Mouse (Mus musculus): ENCODE measurements around the gene Dll4. TPM values are rescaled to one million over a fixed set of nuclear protein-coding genes. Genes with fewer than 3 reads are reported as not detected.

Gene Dll4
- polyA plus RNA-seq, 1 experiment from 2014 or later, result 5.0 TPM

- 60% methylated on average over 7 of the region's 7 CpGs for WGBS
- Histone ChIP-seq H3K9me3 (ENCODE audit: control insufficient read depth, low read length) (no peaks in the 10 kb centered on the region), H3K36me3 (ENCODE audit: control insufficient read depth, insufficient read depth, low read length) (no peaks in the 10 kb centered on the region), H3K27me3 (replicated peaks; ENCODE audit: control insufficient read depth, insufficient read depth, low read length) (peaks cover 21% of the 10 kb centered on the region), H3K4me3 (ENCODE audit: low read depth, low read length) (no peak overlapping the region), H3K27ac (replicated peaks; ENCODE audit: low read depth, low read length) (no peak overlapping the region), H3K4me2 (ENCODE audit: low read depth, low read length) (no peak overlapping the region), H3K4me1 (ENCODE audit: control insufficient read depth, insufficient read depth, low read length) (peaks cover 3% of the 10 kb centered on the region; the same call in 1 of the 2 replicates), H3K9ac (ENCODE audit: low read depth, low read length) (no peak overlapping the region)
- DNase-seq (ENCODE audit: low spot score), result no peak
- ATAC-seq (ENCODE audit: low read depth), result no peak
Observed at GRCm38 (mm10) chr2:119334964-119335525, 9.5 kb downstream of the Dll4 start.

- no peak for ATAC-seq (ENCODE audit: low read depth)
- H3K27ac ChIP-seq (replicated peaks; ENCODE audit: low read depth, low read length), result no peak overlapping the region
- peak overlapping the region; percentile 10; the same call in 1 of the 2 replicates for H3K4me2 ChIP-seq (ENCODE audit: low read depth, low read length)
- WGBS, result 78% methylated on average over 1 of the region's 1 CpGs
- H3K9ac ChIP-seq (ENCODE audit: low read depth, low read length), result no peak overlapping the region
- H3K36me3 ChIP-seq (ENCODE audit: control insufficient read depth, insufficient read depth, low read length), result no peaks in the 10 kb centered on the region
- no peak overlapping the region for H3K4me3 ChIP-seq (ENCODE audit: low read depth, low read length)
- peaks cover 16% of the 10 kb centered on the region for H3K27me3 ChIP-seq (replicated peaks; ENCODE audit: control insufficient read depth, insufficient read depth, low read length)
- H3K9me3 ChIP-seq (ENCODE audit: control insufficient read depth, low read length), result no peaks in the 10 kb centered on the region
- no peak for DNase-seq (ENCODE audit: low spot score)
- H3K4me1 ChIP-seq (ENCODE audit: control insufficient read depth, insufficient read depth, low read length), result peaks cover 3% of the 10 kb centered on the region; the same call in 1 of the 2 replicates
Observed at GRCm38 (mm10) chr2:119335535-119335934, 10.0 kb downstream of the Dll4 start.

- H3K27ac ChIP-seq (replicated peaks; ENCODE audit: low read depth, low read length), result no peak overlapping the region
- H3K27me3 ChIP-seq (replicated peaks; ENCODE audit: control insufficient read depth, insufficient read depth, low read length), result peaks cover 12% of the 10 kb centered on the region
- H3K4me2 ChIP-seq (ENCODE audit: low read depth, low read length), result peak overlapping the region; percentile 10; the same call in 1 of the 2 replicates
- H3K9me3 ChIP-seq (ENCODE audit: control insufficient read depth, low read length), result no peaks in the 10 kb centered on the region
- ATAC-seq (ENCODE audit: low read depth) (no peak), DNase-seq (ENCODE audit: low spot score) (no peak)
- H3K36me3 ChIP-seq (ENCODE audit: control insufficient read depth, insufficient read depth, low read length), result no peaks in the 10 kb centered on the region
- WGBS, result 69% methylated on average over 2 of the region's 2 CpGs
- H3K4me3 ChIP-seq (ENCODE audit: low read depth, low read length), result no peak overlapping the region
- peaks cover 3% of the 10 kb centered on the region; the same call in 1 of the 2 replicates for H3K4me1 ChIP-seq (ENCODE audit: control insufficient read depth, insufficient read depth, low read length)
- H3K9ac ChIP-seq (ENCODE audit: low read depth, low read length), result no peak overlapping the region
Observed at GRCm38 (mm10) chr2:119336002-119336401, 10.4 kb downstream of the Dll4 start.

GRCm38 (mm10) chr2:119336470-119336869, 10.9 kb downstream of the Dll4 start:
- ATAC-seq (ENCODE audit: low read depth), result no peak
- Histone ChIP-seq H3K4me3 (ENCODE audit: low read depth, low read length) (no peak overlapping the region), H3K27ac (replicated peaks; ENCODE audit: low read depth, low read length) (no peak overlapping the region), H3K36me3 (ENCODE audit: control insufficient read depth, insufficient read depth, low read length) (no peaks in the 10 kb centered on the region), H3K4me2 (ENCODE audit: low read depth, low read length) (no peak overlapping the region), H3K9ac (ENCODE audit: low read depth, low read length) (no peak overlapping the region), H3K27me3 (replicated peaks; ENCODE audit: control insufficient read depth, insufficient read depth, low read length) (peaks cover 10% of the 10 kb centered on the region), H3K9me3 (ENCODE audit: control insufficient read depth, low read length) (no peaks in the 10 kb centered on the region), H3K4me1 (ENCODE audit: control insufficient read depth, insufficient read depth, low read length) (peaks cover 3% of the 10 kb centered on the region; the same call in 1 of the 2 replicates)
- no peak for DNase-seq (ENCODE audit: low spot score)
- WGBS, result 62% methylated on average over 10 of the region's 10 CpGs

- 0 out of 2 replicates have a peak, but pooled peaks cover under 1% of the 10 kb centered on the region for H3K27me3 ChIP-seq (replicated peaks; ENCODE audit: control insufficient read depth, insufficient read depth, low read length)
- ATAC-seq (ENCODE audit: low read depth), result peak; percentile 93
- whole genome bisulfite sequencing, result 8% methylated on average over 57 of the region's 60 CpGs
- peak overlapping the region; percentile 84 for H3K4me2 ChIP-seq (ENCODE audit: low read depth, low read length)
- H3K27ac ChIP-seq (replicated peaks; ENCODE audit: low read depth, low read length), result peak overlapping the region; percentile 52; the same call in 1 of the 2 replicates
- peak overlapping the region; percentile 56 for H3K4me3 ChIP-seq (ENCODE audit: low read depth, low read length)
- H3K9ac ChIP-seq (ENCODE audit: low read depth, low read length), result peak overlapping the region; percentile 71
- H3K36me3 ChIP-seq (ENCODE audit: control insufficient read depth, insufficient read depth, low read length), result no peaks in the 10 kb centered on the region
- no peaks in the 10 kb centered on the region for H3K9me3 ChIP-seq (ENCODE audit: control insufficient read depth, low read length)
- H3K4me1 ChIP-seq (ENCODE audit: control insufficient read depth, insufficient read depth, low read length), result peaks cover 3% of the 10 kb centered on the region; the same call in 1 of the 2 replicates
- DNase-seq (ENCODE audit: low spot score), result peak; percentile 85
Observed at GRCm38 (mm10) chr2:119337425-119338265, 12.1 kb downstream of the Dll4 start.

- Histone ChIP-seq H3K9me3 (ENCODE audit: control insufficient read depth, low read length) (no peaks in the 10 kb centered on the region), H3K27ac (replicated peaks; ENCODE audit: low read depth, low read length) (no peak overlapping the region), H3K4me3 (ENCODE audit: low read depth, low read length) (no peak overlapping the region), H3K36me3 (ENCODE audit: control insufficient read depth, insufficient read depth, low read length) (no peaks in the 10 kb centered on the region), H3K9ac (ENCODE audit: low read depth, low read length) (no peak overlapping the region), H3K4me2 (ENCODE audit: low read depth, low read length) (no peak overlapping the region), H3K4me1 (ENCODE audit: control insufficient read depth, insufficient read depth, low read length) (no peaks in the 10 kb centered on the region), H3K27me3 (replicated peaks; ENCODE audit: control insufficient read depth, insufficient read depth, low read length) (no peaks in the 10 kb centered on the region)
- ATAC-seq (ENCODE audit: low read depth) (no peak), DNase-seq (ENCODE audit: low spot score) (no peak)
- 44% methylated on average over 6 of the region's 6 CpGs for WGBS
Observed at GRCm38 (mm10) chr2:119344537-119345138, 19.1 kb downstream of the Dll4 start.

GRCm38 (mm10) chr2:119350555-119351486, 25.2 kb downstream of the Dll4 start, which contains the start of gene Chac1:
TSS of gene Chac1 (plus strand) at chr2:119351229.
- 4% methylated on average over 51 of the region's 58 CpGs for WGBS
- Histone ChIP-seq H3K27me3 (replicated peaks; ENCODE audit: control insufficient read depth, insufficient read depth, low read length) (peaks cover 13% of the 10 kb centered on the region), H3K4me2 (ENCODE audit: low read depth, low read length) (peak within 1 kb of the TSS; percentile 87), H3K9ac (ENCODE audit: low read depth, low read length) (peak within 1 kb of the TSS; percentile 67), H3K4me1 (ENCODE audit: control insufficient read depth, insufficient read depth, low read length) (peaks cover 5% of the 10 kb centered on the region), H3K36me3 (ENCODE audit: control insufficient read depth, insufficient read depth, low read length) (no peaks in the 10 kb centered on the region), H3K9me3 (ENCODE audit: control insufficient read depth, low read length) (no peaks in the 10 kb centered on the region), H3K27ac (replicated peaks; ENCODE audit: low read depth, low read length) (no peak within 1 kb of the TSS), H3K4me3 (ENCODE audit: low read depth, low read length) (peak within 1 kb of the TSS; percentile 54)
- DNase-seq (ENCODE audit: low spot score), result peak; percentile 91
- peak; percentile 96 for ATAC-seq (ENCODE audit: low read depth)

- Histone ChIP-seq H3K27ac (replicated peaks; ENCODE audit: low read depth, low read length) (no peak overlapping the region), H3K4me1 (ENCODE audit: control insufficient read depth, insufficient read depth, low read length) (peaks cover 5% of the 10 kb centered on the region), H3K9ac (ENCODE audit: low read depth, low read length) (no peak overlapping the region), H3K9me3 (ENCODE audit: control insufficient read depth, low read length) (peaks cover 4% of the 10 kb centered on the region; the same call in 1 of the 2 replicates), H3K4me2 (ENCODE audit: low read depth, low read length) (no peak overlapping the region), H3K4me3 (ENCODE audit: low read depth, low read length) (no peak overlapping the region), H3K27me3 (replicated peaks; ENCODE audit: control insufficient read depth, insufficient read depth, low read length) (peaks cover 13% of the 10 kb centered on the region), H3K36me3 (ENCODE audit: control insufficient read depth, insufficient read depth, low read length) (no peaks in the 10 kb centered on the region)
- 79% methylated on average over 8 of the region's 8 CpGs for WGBS
- ATAC-seq (ENCODE audit: low read depth) (no peak), DNase-seq (ENCODE audit: low spot score) (no peak)
Observed at GRCm38 (mm10) chr2:119353707-119354106, 28.1 kb downstream of the Dll4 start.
